Mouse (Mus musculus): ENCODE measurements at regions not wholly inside any gene's neighbourhood (a gene's known extent, or its start where the extent isn't known, plus 50 kb on each side); places are given as distances from the start of the nearest gene placed in this dataset.

- no peak for DNase-seq
Observed at GRCm38 (mm10) chr12:10275226-10275625, 94.5 kb upstream of the Nt5c1b start.

DNA sequence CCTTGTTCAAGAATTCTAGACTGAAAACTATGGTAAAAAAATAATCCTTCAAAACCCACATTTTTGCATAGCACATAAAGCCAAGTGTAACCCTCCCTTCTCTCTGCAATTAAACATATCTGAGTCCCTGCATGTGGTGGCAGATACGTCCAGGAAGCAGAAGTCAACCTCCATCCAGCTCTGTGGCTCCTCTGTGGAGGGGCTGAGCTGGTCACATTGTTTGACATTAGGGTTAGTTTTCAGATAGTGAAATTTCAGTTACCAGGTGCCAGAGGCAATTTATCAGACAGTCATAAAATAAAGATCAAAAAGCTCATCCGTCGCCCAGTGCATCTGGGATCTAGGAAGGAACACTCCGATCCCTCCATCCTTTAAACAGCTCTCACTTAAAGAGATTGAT, 77.1 kb upstream of the Nt5c1b start:
- no peak for DNase-seq

- no peak for DNase-seq
Observed at GRCm38 (mm10) chr12:10305970-10306369, 63.8 kb upstream of the Nt5c1b start.

Measured in adrenal gland, adult 8-10 months (tissue).